Mouse (Mus musculus): ENCODE results near the gene Ezh1. TPM values are rescaled to one million over a fixed set of nuclear protein-coding genes. Genes with fewer than 3 reads are reported as not detected.

Ezh1 gene
- polyA plus RNA-seq, 1 experiment from 2014 or later, result 14.8 TPM

DNA sequence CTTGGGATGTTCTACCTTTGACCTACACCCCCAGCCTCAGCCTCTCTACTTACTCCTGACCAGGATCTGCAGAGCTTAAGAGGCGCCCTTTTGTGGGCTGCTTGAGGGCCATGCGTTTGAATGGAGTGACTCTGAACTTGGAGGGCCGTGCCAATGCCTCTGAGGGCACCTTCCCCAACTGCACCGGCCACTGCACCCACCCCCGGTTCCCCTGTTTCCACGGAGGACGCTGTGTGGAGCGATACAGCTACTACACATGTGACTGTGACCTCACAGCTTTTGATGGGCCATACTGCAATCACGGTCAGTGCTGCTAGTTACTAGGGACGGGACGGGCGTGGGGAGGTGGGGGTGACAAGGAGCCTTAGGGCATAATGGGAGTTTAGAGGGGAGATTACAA lies 41.3 kb downstream of the Ezh1 start:
- no peak overlapping the region for H3K9ac ChIP-seq (ENCODE audit: low read depth, low read length)
- no peaks in the 10 kb centered on the region for H3K27me3 ChIP-seq (replicated peaks; ENCODE audit: control insufficient read depth, insufficient read depth, low read length)
- no peak for ATAC-seq (ENCODE audit: low read depth)
- peaks cover 9% of the 10 kb centered on the region for H3K4me1 ChIP-seq (ENCODE audit: control insufficient read depth, insufficient read depth, low read length)
- no peak overlapping the region for H3K4me3 ChIP-seq (ENCODE audit: low read depth, low read length)
- no peak overlapping the region for H3K27ac ChIP-seq (replicated peaks; ENCODE audit: low read depth, low read length)
- H3K36me3 ChIP-seq (ENCODE audit: control insufficient read depth, insufficient read depth, low read length), result no peaks in the 10 kb centered on the region
- no peaks in the 10 kb centered on the region for H3K9me3 ChIP-seq (ENCODE audit: control insufficient read depth, low read length)
- 79% methylated on average over 12 of the region's 12 CpGs for WGBS
- H3K4me2 ChIP-seq (ENCODE audit: low read depth, low read length), result no peak overlapping the region
- no peak for DNase-seq (ENCODE audit: low spot score)

GRCm38 (mm10) chr11:101182771-101183517 lies 43.3 kb downstream of the Ezh1 start:
- H3K9me3 ChIP-seq (ENCODE audit: control insufficient read depth, low read length), result no peaks in the 10 kb centered on the region
- no peak overlapping the region for H3K4me3 ChIP-seq (ENCODE audit: low read depth, low read length)
- no peaks in the 10 kb centered on the region for H3K4me1 ChIP-seq (ENCODE audit: control insufficient read depth, insufficient read depth, low read length)
- H3K36me3 ChIP-seq (ENCODE audit: control insufficient read depth, insufficient read depth, low read length), result no peaks in the 10 kb centered on the region
- 75% methylated on average over 14 of the region's 14 CpGs for WGBS
- no peak overlapping the region for H3K27ac ChIP-seq (replicated peaks; ENCODE audit: low read depth, low read length)
- H3K9ac ChIP-seq (ENCODE audit: low read depth, low read length), result no peak overlapping the region
- no peak overlapping the region for H3K4me2 ChIP-seq (ENCODE audit: low read depth, low read length)
- H3K27me3 ChIP-seq (replicated peaks; ENCODE audit: control insufficient read depth, insufficient read depth, low read length), result peaks cover 5% of the 10 kb centered on the region
- DNase-seq (ENCODE audit: low spot score) (no peak), ATAC-seq (ENCODE audit: low read depth) (no peak)

DNA sequence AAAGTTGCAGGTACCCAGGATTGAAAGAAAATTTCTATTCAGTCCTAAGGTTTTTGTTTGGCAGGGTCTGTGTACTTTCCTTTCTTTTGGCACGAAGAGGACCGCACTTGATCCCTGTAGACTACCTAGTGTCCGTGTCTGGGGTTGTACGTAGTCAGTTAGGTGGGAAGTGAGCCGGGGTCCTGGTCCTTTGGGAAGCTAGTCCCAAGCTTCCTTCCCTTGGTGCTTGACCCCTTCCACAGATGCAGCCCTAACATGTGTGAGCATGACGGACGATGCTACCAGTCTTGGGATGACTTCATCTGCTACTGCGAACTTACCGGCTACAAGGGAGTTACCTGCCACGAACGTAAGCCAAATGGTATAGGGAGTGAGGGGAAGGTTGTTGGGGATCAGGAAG lies 44.3 kb downstream of the Ezh1 start:
- H3K4me3 ChIP-seq (ENCODE audit: low read depth, low read length), result no peak overlapping the region
- no peak overlapping the region for H3K27ac ChIP-seq (replicated peaks; ENCODE audit: low read depth, low read length)
- no peak for ATAC-seq (ENCODE audit: low read depth)
- H3K4me2 ChIP-seq (ENCODE audit: low read depth, low read length), result no peak overlapping the region
- WGBS, result 92% methylated on average over 11 of the region's 11 CpGs
- H3K36me3 ChIP-seq (ENCODE audit: control insufficient read depth, insufficient read depth, low read length), result no peaks in the 10 kb centered on the region
- H3K9me3 ChIP-seq (ENCODE audit: control insufficient read depth, low read length), result no peaks in the 10 kb centered on the region
- H3K4me1 ChIP-seq (ENCODE audit: control insufficient read depth, insufficient read depth, low read length), result 0 out of 2 replicates have a peak, but pooled peaks cover 2% of the 10 kb centered on the region
- peaks cover 15% of the 10 kb centered on the region for H3K27me3 ChIP-seq (replicated peaks; ENCODE audit: control insufficient read depth, insufficient read depth, low read length)
- no peak for DNase-seq (ENCODE audit: low spot score)
- no peak overlapping the region for H3K9ac ChIP-seq (ENCODE audit: low read depth, low read length)

- no peak overlapping the region for H3K4me3 ChIP-seq (ENCODE audit: low read depth, low read length)
- H3K9me3 ChIP-seq (ENCODE audit: control insufficient read depth, low read length), result no peaks in the 10 kb centered on the region
- H3K4me2 ChIP-seq (ENCODE audit: low read depth, low read length), result no peak overlapping the region
- DNase-seq (ENCODE audit: low spot score) (peak; percentile 72), ATAC-seq (ENCODE audit: low read depth) (no peak)
- H3K4me1 ChIP-seq (ENCODE audit: control insufficient read depth, insufficient read depth, low read length), result 0 out of 2 replicates have a peak, but pooled peaks cover 3% of the 10 kb centered on the region
- no peak overlapping the region for H3K27ac ChIP-seq (replicated peaks; ENCODE audit: low read depth, low read length)
- H3K27me3 ChIP-seq (replicated peaks; ENCODE audit: control insufficient read depth, insufficient read depth, low read length), result peaks cover 23% of the 10 kb centered on the region
- 42% methylated on average over 10 of the region's 10 CpGs for WGBS
- no peak overlapping the region for H3K9ac ChIP-seq (ENCODE audit: low read depth, low read length)
- no peaks in the 10 kb centered on the region for H3K36me3 ChIP-seq (ENCODE audit: control insufficient read depth, insufficient read depth, low read length)
Measured at GRCm38 (mm10) chr11:101180846-101181740, 45.2 kb downstream of the Ezh1 start.

DNA sequence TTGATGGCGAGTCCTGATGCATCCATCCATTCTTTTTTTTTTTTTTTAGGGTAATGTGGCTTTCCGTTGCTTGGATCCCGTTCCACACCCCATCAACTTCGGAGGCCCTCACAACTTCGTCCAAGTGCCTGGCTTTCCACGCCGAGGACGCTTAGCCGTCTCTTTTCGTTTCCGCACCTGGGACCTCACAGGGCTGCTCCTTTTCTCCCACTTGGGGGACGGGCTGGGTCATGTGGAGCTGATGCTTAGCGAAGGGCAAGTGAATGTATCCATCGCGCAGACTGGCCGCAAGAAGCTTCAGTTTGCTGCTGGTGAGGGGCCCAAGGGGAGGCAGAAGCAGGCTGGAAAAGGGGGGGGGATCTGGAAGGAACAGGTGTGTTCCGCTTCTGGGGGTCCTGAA lies 46.0 kb downstream of the Ezh1 start:
- Histone ChIP-seq H3K9me3 (ENCODE audit: control insufficient read depth, low read length) (no peaks in the 10 kb centered on the region), H3K36me3 (ENCODE audit: control insufficient read depth, insufficient read depth, low read length) (no peaks in the 10 kb centered on the region), H3K4me2 (ENCODE audit: low read depth, low read length) (no peak overlapping the region), H3K9ac (ENCODE audit: low read depth, low read length) (no peak overlapping the region), H3K4me1 (ENCODE audit: control insufficient read depth, insufficient read depth, low read length) (0 out of 2 replicates have a peak, but pooled peaks cover 3% of the 10 kb centered on the region), H3K4me3 (ENCODE audit: low read depth, low read length) (no peak overlapping the region), H3K27ac (replicated peaks; ENCODE audit: low read depth, low read length) (no peak overlapping the region), H3K27me3 (replicated peaks; ENCODE audit: control insufficient read depth, insufficient read depth, low read length) (peaks cover 31% of the 10 kb centered on the region)
- DNase-seq (ENCODE audit: low spot score), result no peak
- 63% methylated on average over 17 of the region's 17 CpGs for WGBS
- no peak for ATAC-seq (ENCODE audit: low read depth)

DNA sequence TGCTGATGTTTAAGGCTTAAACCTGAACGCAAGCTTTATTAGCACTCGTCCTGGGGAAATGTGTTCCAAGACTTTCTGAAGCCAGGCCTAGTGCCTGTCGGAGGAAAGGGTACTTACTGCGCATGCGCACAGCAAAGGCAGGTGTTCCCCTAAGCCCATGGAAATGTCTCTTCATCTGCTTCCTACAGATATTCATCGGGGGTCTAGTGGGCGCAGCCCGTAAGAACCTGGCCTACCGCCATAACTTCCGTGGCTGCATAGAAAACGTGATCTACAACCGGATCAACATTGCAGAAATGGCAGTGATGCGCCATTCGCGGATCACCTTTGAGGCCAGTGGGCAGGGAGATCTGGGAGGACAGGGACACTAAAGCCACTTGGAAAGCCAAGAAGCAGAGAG lies 47.0 kb downstream of the Ezh1 start:
- peaks cover 37% of the 10 kb centered on the region for H3K27me3 ChIP-seq (replicated peaks; ENCODE audit: control insufficient read depth, insufficient read depth, low read length)
- no peaks in the 10 kb centered on the region for H3K9me3 ChIP-seq (ENCODE audit: control insufficient read depth, low read length)
- no peak overlapping the region for H3K4me2 ChIP-seq (ENCODE audit: low read depth, low read length)
- H3K4me3 ChIP-seq (ENCODE audit: low read depth, low read length), result no peak overlapping the region
- DNase-seq (ENCODE audit: low spot score), result no peak
- H3K9ac ChIP-seq (ENCODE audit: low read depth, low read length), result no peak overlapping the region
- H3K4me1 ChIP-seq (ENCODE audit: control insufficient read depth, insufficient read depth, low read length), result peaks cover 8% of the 10 kb centered on the region
- H3K36me3 ChIP-seq (ENCODE audit: control insufficient read depth, insufficient read depth, low read length), result no peaks in the 10 kb centered on the region
- H3K27ac ChIP-seq (replicated peaks; ENCODE audit: low read depth, low read length), result no peak overlapping the region
- 78% methylated on average over 15 of the region's 15 CpGs for WGBS
- ATAC-seq (ENCODE audit: low read depth), result no peak

GRCm38 (mm10) chr11:101178061-101179058 lies 47.9 kb downstream of the Ezh1 start:
- Histone ChIP-seq H3K4me3 (ENCODE audit: low read depth, low read length) (no peak overlapping the region), H3K27ac (replicated peaks; ENCODE audit: low read depth, low read length) (no peak overlapping the region), H3K4me2 (ENCODE audit: low read depth, low read length) (no peak overlapping the region), H3K27me3 (replicated peaks; ENCODE audit: control insufficient read depth, insufficient read depth, low read length) (peaks cover 41% of the 10 kb centered on the region), H3K9ac (ENCODE audit: low read depth, low read length) (peak overlapping the region; percentile 22; the same call in 1 of the 2 replicates), H3K36me3 (ENCODE audit: control insufficient read depth, insufficient read depth, low read length) (no peaks in the 10 kb centered on the region), H3K4me1 (ENCODE audit: control insufficient read depth, insufficient read depth, low read length) (peaks cover 17% of the 10 kb centered on the region), H3K9me3 (ENCODE audit: control insufficient read depth, low read length) (no peaks in the 10 kb centered on the region)
- ATAC-seq (ENCODE audit: low read depth) (no peak), DNase-seq (ENCODE audit: low spot score) (no peak)
- WGBS, result 54% methylated on average over 36 of the region's 36 CpGs
